Mouse (Mus musculus): Measurements from ENCODE around the gene Galnt14.

Gene Galnt14

DNA sequence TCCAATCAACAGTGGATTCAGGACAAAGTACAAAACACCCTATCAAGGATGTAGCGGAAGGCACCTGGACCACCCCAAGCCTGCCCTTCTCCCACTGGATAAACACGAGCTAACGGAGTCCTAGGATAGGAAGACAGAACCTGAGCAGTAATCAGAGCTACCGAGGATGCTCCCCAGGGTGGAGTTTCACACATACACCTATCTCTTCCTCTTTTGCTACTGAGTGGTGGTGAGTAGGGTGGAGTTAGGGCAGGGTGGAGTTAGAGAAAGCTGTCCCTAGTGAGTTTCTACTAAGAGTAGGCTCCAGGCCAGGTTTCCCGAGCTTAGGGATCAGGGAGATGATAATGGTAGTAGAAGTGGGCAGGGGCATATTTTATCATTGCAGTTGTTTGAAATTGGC, 197.4 kb downstream of the Galnt14 start:
- in situ Hi-C loops (cut with MboI, MseI), result no loop called here

DNA sequence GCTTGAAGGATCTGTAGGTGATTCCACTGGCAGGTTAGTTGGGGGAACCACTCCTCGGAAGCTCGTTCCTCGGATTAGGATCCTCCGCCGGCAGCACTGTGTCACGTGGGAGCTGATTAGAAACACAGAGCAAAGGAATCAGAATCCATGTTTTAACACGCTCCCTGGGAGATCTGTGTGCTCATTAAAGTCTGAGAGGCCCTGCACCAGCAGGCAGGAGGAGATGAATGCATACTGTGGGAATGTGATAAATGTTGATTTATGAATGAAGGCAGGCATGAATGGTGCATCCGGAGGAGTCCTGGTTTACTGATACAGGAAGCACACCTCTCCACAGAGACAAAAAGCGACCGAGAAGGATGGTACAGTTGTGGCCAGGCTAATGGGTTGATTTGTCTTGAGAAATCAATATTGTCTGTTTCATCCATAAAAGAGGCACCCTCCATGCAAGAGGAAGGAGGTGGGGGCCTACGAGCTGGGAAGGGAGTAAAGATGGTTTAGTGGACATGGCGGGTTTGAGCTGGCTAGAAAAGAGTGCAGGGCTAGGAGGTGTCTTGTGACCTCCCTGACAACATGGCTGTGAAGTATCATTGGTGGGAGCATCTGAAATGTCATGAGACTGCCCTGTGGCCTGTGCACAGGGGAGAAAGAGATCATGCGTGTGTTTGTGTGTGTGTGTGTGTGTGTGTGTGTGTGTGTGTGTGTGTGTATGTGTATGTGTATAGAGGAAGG, 202.3 kb downstream of the Galnt14 start:
- in situ Hi-C loops (cut with MboI, MseI), result loop anchor here (10.0 kb wide), 1 partner anchor 523 kb away; no protein-coding TSS in a partner anchor

DNA sequence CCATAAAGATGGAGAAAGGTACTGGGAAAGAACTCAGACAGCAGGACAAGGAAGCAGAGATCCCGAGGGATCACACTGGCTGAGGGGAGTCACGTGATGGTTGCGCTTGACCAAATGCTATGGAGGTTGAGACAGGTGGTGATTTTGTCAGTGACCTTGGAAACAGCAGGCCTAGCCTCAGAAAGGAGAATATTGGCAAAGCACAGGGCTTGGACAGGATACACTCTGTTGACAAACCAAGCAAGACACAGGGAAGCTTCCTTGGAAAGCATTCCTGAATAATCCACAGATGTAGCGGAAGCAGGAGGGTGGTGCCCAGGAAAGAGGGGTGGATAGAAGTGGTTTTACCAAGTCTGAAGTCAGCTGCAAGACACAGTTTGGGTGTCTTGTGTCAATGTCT, 206.1 kb downstream of the Galnt14 start:
- in situ Hi-C loops (cut with MboI, MseI), result loop anchor here (10.0 kb wide), 1 partner anchor 519 kb away; no protein-coding TSS in a partner anchor

DNA sequence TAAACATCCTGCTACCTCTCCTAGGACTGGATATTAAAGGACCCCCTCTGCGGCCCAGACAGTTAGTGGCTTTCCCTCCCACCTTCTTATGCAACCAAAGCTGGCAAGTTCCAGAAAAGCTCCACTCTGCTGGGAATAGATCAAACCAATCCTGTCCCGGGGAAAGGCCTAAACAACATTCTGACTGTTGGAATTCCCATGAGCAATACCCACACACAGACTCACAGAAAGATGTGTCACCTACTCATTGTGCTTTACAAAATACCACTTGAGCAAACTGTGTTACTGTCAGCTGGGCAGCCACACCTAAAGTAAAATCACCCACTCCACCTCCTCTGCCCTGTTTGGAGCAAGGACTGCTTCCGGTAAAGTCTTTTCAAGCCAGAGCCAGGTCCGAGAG, 207.6 kb downstream of the Galnt14 start:
- in situ Hi-C loops (cut with MboI, MseI), result loop anchor here (10.0 kb wide), 1 partner anchor 518 kb away; no protein-coding TSS in a partner anchor

DNA sequence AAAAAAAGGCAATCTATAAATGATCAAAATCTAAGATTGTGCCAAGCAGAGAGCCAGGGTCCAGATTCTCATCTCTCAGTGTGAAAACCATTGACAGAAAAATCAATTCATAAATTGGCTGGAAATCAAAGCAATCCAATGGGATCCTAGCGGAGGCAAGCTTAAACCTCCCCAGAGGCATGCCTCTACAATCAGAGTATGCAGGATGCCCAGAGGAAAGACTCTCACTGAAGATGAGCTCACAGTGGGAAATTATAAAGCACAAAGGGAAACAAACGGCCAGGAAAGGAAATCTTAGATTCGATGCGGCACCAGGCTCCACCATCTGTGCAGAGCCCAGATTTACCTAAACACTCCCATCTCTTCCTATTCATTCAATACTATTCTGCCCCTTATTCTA, 220.7 kb downstream of the Galnt14 start:
- in situ Hi-C loops (cut with MboI, MseI), result loop anchor here (25.0 kb wide), 1 partner anchor 973 kb away; the partner anchor contains the start of gene Nlrc4

DNA sequence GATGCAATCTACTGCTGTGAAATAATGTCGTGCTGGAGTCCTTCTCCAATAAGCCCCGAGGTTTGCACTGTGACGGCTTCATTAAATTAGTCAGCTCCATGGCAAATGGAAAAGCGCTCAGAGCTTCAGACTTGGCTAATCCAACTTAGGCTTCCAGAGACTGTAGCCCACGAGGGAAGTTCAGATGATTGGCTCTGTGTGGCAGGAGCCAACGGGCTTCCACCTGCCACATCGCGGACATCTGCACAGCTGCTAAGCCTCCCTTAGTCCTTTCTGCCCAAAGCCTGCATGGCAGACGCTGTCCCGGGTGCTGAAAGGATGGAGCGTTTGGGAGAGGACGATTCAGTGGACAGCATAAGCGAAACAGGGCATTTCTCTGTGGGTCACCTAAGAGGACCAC, 222.5 kb downstream of the Galnt14 start:
- in situ Hi-C loops (cut with MboI, MseI), result loop anchor here (25.0 kb wide), 1 partner anchor 975 kb away; the partner anchor contains the start of gene Nlrc4

DNA sequence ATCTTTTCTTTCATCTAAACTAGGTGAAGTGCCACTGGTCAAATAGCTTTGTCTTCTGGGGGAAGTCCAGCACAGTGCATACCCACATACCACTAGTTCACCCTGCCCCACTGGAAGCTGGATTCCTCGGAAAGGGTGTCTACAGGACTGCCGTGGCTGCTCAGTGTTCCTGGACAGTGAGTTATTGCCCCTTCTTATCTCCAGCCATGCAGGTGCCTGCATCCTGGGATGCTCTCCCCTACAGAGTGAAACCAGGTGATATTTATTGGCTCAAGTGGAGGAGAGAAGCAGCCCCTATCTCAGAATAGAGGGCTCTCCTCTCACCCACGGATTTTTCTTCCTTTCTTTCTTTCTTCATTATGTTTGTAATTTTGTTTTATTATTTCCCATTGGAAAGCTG, 222.9 kb downstream of the Galnt14 start:
- in situ Hi-C loops (cut with MboI, MseI), result loop anchor here (25.0 kb wide), 1 partner anchor 975 kb away; the partner anchor contains the start of gene Nlrc4

DNA sequence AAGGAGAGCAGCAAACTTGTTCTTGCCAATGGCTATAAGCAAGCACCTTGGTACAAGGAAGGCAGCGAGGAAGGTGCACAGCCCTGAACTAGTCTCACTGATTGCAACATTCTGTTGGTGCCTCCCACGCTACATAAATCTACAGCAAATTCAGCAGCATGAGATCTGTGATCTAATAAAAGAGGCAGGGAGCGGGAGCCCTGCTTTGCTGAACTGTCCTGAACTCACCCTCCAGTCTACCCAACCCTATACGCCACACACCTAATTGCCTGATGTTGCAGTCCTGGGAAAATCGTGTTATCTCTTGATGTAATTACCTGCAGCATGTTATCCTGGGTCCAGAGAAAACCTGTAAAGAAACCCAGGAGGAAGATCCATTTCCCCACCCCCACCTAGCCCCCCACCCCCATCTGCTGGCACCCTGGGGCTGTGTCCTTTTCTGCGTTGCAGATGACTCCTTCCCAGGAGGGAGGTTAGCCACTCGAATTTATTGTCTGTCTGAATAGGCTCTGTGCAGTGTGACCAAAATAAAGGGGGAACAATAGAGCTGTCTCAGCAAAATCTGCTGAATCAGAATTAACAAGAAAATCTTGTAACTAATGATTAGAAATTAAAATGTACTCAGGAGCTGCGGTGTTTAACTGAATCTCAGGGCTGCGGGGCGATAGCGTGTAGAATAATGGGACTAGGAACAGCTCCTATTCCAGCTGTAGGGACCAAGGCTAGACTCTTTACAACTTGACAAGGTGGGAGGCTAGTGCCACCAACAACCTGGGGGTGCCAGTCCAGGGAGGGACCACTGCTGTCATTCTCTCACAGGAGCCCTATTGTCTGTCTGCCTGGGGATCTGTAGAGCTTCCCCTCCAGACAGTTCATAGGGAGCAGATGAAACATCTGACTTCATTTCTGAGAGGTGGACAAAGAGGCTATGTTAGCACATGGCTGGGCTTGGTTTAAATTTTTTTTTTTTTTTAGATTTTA, 232.9 kb downstream of the Galnt14 start:
- in situ Hi-C loops (cut with MboI, MseI), result loop anchor here (25.0 kb wide), 1 partner anchor 985 kb away; the partner anchor contains the start of gene Nlrc4

DNA sequence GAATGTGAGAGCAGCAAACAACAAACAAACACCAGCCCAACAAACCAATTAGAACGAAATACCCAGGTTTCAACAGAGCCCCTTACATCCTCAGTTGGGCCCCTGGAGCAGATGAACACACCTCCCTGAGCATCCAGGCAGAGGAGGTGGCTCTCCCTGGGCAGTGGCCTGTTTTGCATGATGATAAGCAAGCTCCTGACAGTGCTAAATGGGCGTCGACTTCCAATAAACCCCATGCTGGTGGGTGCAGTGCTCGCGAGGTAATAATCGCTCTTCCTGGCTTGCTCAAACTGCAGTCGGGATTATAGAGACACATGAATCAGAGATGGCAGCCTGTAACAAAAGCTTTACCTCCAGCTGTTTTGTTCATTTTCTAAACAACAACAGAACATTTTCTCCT, 235.9 kb downstream of the Galnt14 start:
- in situ Hi-C loops (cut with MboI, MseI), result no loop called here

DNA sequence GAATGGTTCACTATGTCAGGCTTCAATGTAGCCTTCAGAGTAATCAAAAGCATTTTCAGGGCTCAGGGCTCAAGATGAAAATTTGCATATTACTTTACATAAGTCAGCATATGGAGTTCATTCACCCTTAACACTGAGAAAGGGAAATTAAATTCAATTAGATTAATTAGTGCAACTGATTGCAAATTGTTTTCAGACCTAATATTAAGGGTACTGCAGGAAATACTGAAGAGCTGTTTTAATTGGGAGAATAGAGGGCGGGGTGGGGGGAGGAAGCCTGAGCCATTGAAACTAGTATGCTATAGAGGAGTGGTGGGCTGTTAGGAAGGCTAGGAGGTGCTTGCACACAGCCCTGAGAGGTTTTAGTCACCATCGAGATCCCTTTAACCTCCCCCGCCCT, 237.2 kb downstream of the Galnt14 start:
- in situ Hi-C loops (cut with MboI, MseI), result no loop called here

DNA sequence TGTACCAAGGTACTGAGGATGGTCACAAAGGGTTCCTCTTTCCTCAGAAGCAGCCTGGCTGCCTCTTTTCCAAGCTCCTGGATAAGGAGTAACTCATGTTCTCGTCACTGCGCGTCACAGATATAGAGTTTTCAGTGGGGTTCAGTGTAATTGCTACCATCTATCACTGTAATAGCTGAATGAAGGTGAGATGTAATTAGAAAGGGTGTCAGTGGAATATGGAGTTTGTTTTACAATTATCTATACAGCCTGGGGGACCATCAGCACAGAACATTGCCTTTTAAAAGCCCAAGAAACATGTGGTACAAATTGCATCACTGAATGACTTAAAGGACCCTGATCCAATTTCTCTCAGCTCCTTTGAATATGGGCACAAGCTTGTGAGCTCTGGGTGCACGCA, 249.4 kb downstream of the Galnt14 start:
- in situ Hi-C loops (cut with MboI, MseI), result no loop called here

DNA sequence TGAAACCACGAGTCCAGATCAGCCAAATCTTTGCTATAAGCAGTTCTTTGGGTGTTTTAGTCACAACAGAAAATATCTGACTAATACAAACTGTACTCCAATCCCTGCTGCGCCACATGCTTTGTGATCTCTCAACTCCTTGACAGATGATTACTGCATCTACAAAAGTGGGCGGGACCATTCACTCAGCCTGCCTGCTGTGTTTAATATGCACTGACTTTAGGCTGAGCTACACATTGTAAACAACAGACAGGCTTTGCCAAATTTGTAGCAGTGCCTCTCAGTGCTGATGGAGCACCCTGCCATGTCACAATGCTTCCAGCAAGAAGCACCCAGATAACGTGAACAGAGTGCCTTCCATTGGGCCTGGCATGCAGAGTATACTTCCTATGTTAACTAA, 251.5 kb downstream of the Galnt14 start:
- in situ Hi-C loops (cut with MboI, MseI), result no loop called here

DNA sequence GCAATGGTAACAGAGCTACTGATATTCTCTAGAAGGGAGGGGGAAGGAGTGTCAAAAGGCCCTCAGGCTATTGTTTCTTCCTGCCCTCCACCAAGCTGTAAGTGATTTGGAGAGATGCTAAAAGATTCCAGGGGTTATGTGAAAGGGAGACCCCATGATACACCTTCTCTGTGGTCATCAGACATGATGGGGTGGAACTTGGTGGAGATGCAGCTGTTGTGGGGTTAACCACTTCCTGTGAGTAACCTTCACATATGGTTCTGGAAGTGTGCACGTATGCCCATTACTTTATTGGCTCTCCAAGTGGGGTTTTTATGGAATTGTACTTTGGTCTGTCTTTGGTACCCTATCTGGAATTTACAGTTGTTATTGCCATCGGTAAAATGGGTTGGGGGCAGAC, 253.7 kb downstream of the Galnt14 start:
- in situ Hi-C loops (cut with MboI, MseI), result no loop called here

DNA sequence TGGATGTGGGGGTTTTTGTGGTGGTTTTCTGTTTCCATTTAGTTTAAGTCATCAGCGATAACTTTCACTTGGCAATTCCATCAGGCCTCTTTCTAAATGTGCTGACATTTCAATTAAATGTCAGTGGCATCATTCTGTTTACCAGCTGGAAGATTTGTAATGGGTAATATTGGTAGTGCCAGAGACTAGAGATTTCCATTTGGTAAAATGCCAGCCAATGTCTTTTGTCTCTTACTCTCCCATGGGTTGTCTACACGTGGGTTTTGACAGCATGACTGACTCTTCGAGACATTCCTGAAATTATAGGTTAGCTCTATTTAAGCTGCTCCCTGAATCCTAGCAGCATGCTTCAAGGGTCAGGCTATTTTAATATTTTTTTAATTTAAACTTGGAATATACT, 256.6 kb downstream of the Galnt14 start:
- in situ Hi-C loops (cut with MboI, MseI), result no loop called here

DNA sequence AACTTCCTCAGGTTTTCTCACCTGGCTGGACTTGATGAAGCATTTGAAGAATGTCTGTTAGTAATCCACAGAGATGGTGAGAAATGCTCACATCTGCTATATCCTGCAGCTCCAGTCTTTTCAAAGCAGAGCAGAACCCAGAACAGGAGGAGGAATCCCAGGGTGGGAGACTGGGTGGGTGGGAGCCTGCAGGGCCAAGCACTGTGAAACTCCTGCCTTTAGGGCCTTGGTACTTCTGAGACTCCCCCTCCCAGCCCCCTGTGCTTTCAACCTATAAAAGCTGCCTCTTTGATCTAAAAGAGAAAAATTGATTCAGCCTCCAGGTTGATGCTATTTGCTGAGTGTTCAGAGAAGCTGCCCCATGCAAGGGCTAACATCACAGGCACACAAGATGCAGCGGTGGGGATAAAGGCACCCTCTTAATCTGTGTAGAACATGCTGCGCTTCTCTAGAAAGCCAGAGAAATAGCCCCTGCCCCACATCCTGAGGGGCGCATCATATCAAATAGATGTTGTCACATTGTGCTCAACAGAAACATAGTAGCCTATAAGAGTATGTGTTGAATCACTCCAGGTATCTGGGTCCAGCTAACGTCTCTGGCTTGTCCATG, 258.0 kb downstream of the Galnt14 start:
- in situ Hi-C loops (cut with MboI, MseI), result no loop called here

DNA sequence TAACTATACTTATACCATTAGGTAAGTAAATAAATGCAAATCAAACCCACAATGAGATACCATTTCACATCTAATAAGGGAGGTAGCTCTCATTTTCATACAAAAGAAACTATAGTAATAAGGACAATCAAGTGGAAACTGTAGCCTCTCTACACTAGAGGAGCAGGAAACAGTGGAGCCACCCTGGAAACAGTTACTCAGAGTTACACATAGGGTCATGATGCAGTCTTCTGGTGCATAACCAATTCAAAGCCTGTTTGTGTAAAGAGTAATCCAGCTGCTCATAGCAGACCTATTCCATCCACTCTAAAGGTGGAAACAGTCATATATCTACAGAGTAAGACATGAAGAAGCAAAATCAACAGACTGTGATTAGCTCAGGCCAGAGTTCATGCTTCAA, 261.1 kb downstream of the Galnt14 start:
- in situ Hi-C loops (cut with MboI, MseI), result no loop called here

Measured in regulatory T cell (primary cell).